Mouse (Mus musculus): Measurements from ENCODE around the gene Trub2. TPM values are rescaled to one million over a fixed set of nuclear protein-coding genes. Genes with fewer than 3 reads are reported as not detected.

Gene Trub2
- total and polyA plus RNA-seq, 3 experiments, result 40.9 to 44.7 TPM; not detected in 1

GRCm38 (mm10) chr2:29732559-29732958 lies 55.7 kb downstream of the Trub2 start:
- H3K9ac ChIP-seq (ENCODE audit: control insufficient read depth, low read depth, low read length, poor library complexity, severe bottlenecking), result no peak overlapping the region
- no peaks in the 10 kb centered on the region for H3K9me3 ChIP-seq (replicated peaks; ENCODE audit: insufficient read depth, low read length)
- TF ChIP-seq TCF12 (IDR thresholded peaks at IDR 0.05; ENCODE audit: low read depth, low read length), result no peak
- no peak for TF ChIP-seq JUND (IDR thresholded peaks at IDR 0.05; ENCODE audit: low read depth, low read length)
- TF ChIP-seq E2F4 (IDR thresholded peaks at IDR 0.05; ENCODE audit: borderline replicate concordance, low read depth, low read length), result no peak
- no peak for TF ChIP-seq SMC3 (IDR thresholded peaks at IDR 0.05; ENCODE audit: low read depth, low read length)
- no peak for TF ChIP-seq ELF1 (IDR thresholded peaks at IDR 0.05; ENCODE audit: low read depth, low read length)

DNA sequence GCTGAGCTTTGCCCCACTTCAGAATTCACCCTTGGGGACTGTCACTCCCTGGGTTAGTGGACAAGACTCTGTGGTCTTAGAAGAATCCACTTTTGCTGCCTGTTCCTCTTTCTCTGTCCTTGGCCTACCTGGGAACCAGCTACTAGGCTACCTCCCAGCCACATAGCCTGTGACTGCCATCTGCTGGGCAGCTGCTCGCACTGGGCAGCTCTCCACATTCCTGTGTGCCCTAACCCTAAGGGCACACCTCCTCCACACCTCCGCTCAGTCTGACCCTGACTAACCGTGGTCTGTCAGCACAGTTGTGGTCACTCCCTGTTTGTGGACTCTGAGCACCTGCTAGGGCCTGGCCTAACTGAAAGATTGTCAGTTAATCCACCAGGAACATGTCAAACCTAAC lies 56.8 kb downstream of the Trub2 start:
- H3K27ac ChIP-seq (ENCODE audit: control insufficient read depth, low read depth, low read length), result no peak overlapping the region
- TF ChIP-seq POLR2AphosphoS5 (IDR thresholded peaks at IDR 0.05; ENCODE audit: borderline replicate concordance, low read depth, low read length), result no peak
- peak; percentile 43 for TF ChIP-seq RAD21 (IDR thresholded peaks at IDR 0.05; ENCODE audit: low read depth, low read length)
- TF ChIP-seq NELFE (IDR thresholded peaks at IDR 0.05; ENCODE audit: low read depth, low read length), result no peak
- no peak for TF ChIP-seq MAX (IDR thresholded peaks at IDR 0.05; ENCODE audit: low read length)
- TF ChIP-seq MYC (IDR thresholded peaks at IDR 0.05; ENCODE audit: low read depth, low read length), result no peak
- no peak for TF ChIP-seq ETS1 (IDR thresholded peaks at IDR 0.05; ENCODE audit: low read depth, low read length)
- no peak for TF ChIP-seq RCOR1 (IDR thresholded peaks at IDR 0.05; ENCODE audit: low read depth, low read length)
- no peak for TF ChIP-seq NRF1 (IDR thresholded peaks at IDR 0.05; ENCODE audit: insufficient read depth, low read depth, low read length, poor library complexity, severe bottlenecking)
- peak; percentile 14 to 54 (median 44); a peak in 4 of 6 replicates for TF ChIP-seq CTCF (IDR thresholded peaks at IDR 0.05 in 2 of 3, conservative IDR thresholded peaks at IDR 0.05 in 1 of 3; ENCODE audit: control insufficient read depth in 1 of 3, insufficient read depth in 1 of 3, low read depth in 2 of 3, low read length in 3 of 3, poor library complexity in 1 of 3, severe bottlenecking in 1 of 3)
- TF ChIP-seq ZKSCAN1 (IDR thresholded peaks at IDR 0.05; ENCODE audit: low read depth, low read length), result no peak
- TF ChIP-seq SIN3A (IDR thresholded peaks at IDR 0.05; ENCODE audit: low read length), result no peak
- TF ChIP-seq MAFK (IDR thresholded peaks at IDR 0.05; ENCODE audit: borderline replicate concordance, low read depth, low read length), result no peak
- TF ChIP-seq SMC3 (IDR thresholded peaks at IDR 0.05; ENCODE audit: low read depth, low read length), result peak; percentile 47
- TF ChIP-seq BHLHE40 (IDR thresholded peaks at IDR 0.05; ENCODE audit: borderline replicate concordance, low read depth, low read length), result no peak
- TF ChIP-seq USF2 (IDR thresholded peaks at IDR 0.05; ENCODE audit: borderline replicate concordance in 1 of 2, insufficient read depth in 1 of 2, low read depth in 1 of 2, low read length in 2 of 2), result no peak
- no peak for TF ChIP-seq CHD1 (IDR thresholded peaks at IDR 0.05; ENCODE audit: low read depth, low read length)
- TF ChIP-seq GATA1 (IDR thresholded peaks at IDR 0.05; ENCODE audit: low read depth, low read length), result no peak
- TF ChIP-seq ELF1 (IDR thresholded peaks at IDR 0.05; ENCODE audit: low read depth, low read length), result no peak
- no peak for TF ChIP-seq TAL1 (IDR thresholded peaks at IDR 0.05; ENCODE audit: low read length)
- no peak for TF ChIP-seq TCF12 (IDR thresholded peaks at IDR 0.05; ENCODE audit: low read depth, low read length)
- TF ChIP-seq MYB (IDR thresholded peaks at IDR 0.05; ENCODE audit: low read depth, low read length), result no peak
- no peak for TF ChIP-seq CHD2 (IDR thresholded peaks at IDR 0.05; ENCODE audit: low read length)
- no peak overlapping the region for H3K9ac ChIP-seq (ENCODE audit: control insufficient read depth, low read depth, low read length, poor library complexity, severe bottlenecking)
- DNase-seq (ENCODE audit: low read depth, low spot score), result peak; percentile 37
- 0 out of 4 replicates have a peak, but pooled peaks cover 0 to 2% of the 10 kb centered on the region in 2 experiments for H3K4me1 ChIP-seq (ENCODE audit: control insufficient read depth in 1 of 2, insufficient read depth in 2 of 2, low read length in 2 of 2)
- H3K36me3 ChIP-seq (ENCODE audit: control insufficient read depth in 1 of 2, insufficient read depth in 2 of 2, low read length in 2 of 2), result peaks cover 0 to 2% of the 10 kb centered on the region in 2 experiments; a peak in 1 of 4 replicates
- no peaks in the 10 kb centered on the region for H3K27me3 ChIP-seq (ENCODE audit: control insufficient read depth in 1 of 2, insufficient read depth in 2 of 2, low read length in 2 of 2)
- no peak overlapping the region for H3K4me3 ChIP-seq (ENCODE audit: control insufficient read depth in 1 of 2, insufficient read depth in 1 of 2, low read depth in 2 of 2, low read length in 2 of 2)
- H3K9me3 ChIP-seq (replicated peaks; ENCODE audit: insufficient read depth, low read length), result no peaks in the 10 kb centered on the region
- H3K79me2 ChIP-seq (ENCODE audit: control insufficient read depth, insufficient read depth, low read length, poor library complexity), result no peaks in the 10 kb centered on the region

More at GRCm38 (mm10) chr2:29732559-29732958, 55.7 kb downstream of the Trub2 start:
- Histone ChIP-seq H3K27me3 (ENCODE audit: control insufficient read depth in 1 of 2, insufficient read depth in 2 of 2, low read length in 2 of 2) (no peaks in the 10 kb centered on the region), H3K79me2 (ENCODE audit: control insufficient read depth, insufficient read depth, low read length, poor library complexity) (no peaks in the 10 kb centered on the region), H3K36me3 (ENCODE audit: control insufficient read depth in 1 of 2, insufficient read depth in 2 of 2, low read length in 2 of 2) (peaks cover 0 to 2% of the 10 kb centered on the region in 2 experiments; a peak in 1 of 4 replicates), H3K27ac (ENCODE audit: control insufficient read depth, low read depth, low read length) (no peak overlapping the region), H3K4me1 (ENCODE audit: control insufficient read depth in 1 of 2, insufficient read depth in 2 of 2, low read length in 2 of 2) (0 out of 4 replicates have a peak, but pooled peaks cover 0 to 2% of the 10 kb centered on the region in 2 experiments), H3K4me3 (ENCODE audit: control insufficient read depth in 1 of 2, insufficient read depth in 1 of 2, low read depth in 2 of 2, low read length in 2 of 2) (no peak overlapping the region)
- DNase-seq (ENCODE audit: low read depth, low spot score), result no peak

Data from MEL (cell line).